Mouse (Mus musculus) heart, embryonic 16.5 days (tissue): ENCODE results near the gene Rgl1. TPM values are rescaled to one million over a fixed set of nuclear protein-coding genes. Genes with fewer than 3 reads are reported as not detected.

Source experiments
- ATAC-seq: fragments of 200-750 bp; cut with Nextera tagmentation; replicated peaks from 2 replicates; pipeline ENCODE4 v1.8.0; 2017; ENCODE audit warnings: moderate number of reproducible peaks; ENCODE audit not compliant: insufficient read depth, low FRiP score; ENCODE audit errors: extremely low read depth
- H3K27ac ChIP-seq: fragments of 300-500 bp; sonication (generic); 2 replicates; pipeline ENCODE4 v1.5.1; 2014; ENCODE audit warnings: mild to moderate bottlenecking, low read length, control low read depth, moderate library complexity
- H3K27me3 ChIP-seq: fragments of 300-500 bp; sonication (generic); 2 replicates; pipeline ENCODE4 v1.6.1; 2014; ENCODE audit warnings: low read length, mixed read lengths; ENCODE audit not compliant: control insufficient read depth, insufficient read depth
- H3K36me3 ChIP-seq: fragments of 300-500 bp; sonication (generic); 2 replicates; pipeline ENCODE4 v1.6.1; 2014; ENCODE audit not compliant: control insufficient read depth, insufficient read depth
- H3K4me1 ChIP-seq: fragments of 300-500 bp; sonication (generic); 2 replicates; pipeline ENCODE4 v1.6.1; 2014; ENCODE audit warnings: low read length, mixed read lengths; ENCODE audit not compliant: control insufficient read depth, insufficient read depth
- H3K4me2 ChIP-seq: fragments of 300-500 bp; sonication (generic); 2 replicates; pipeline ENCODE4 v1.6.1; 2014; ENCODE audit warnings: low read depth, mild to moderate bottlenecking, control low read depth, low read length
- H3K4me3 ChIP-seq: fragments of 300-500 bp; sonication (generic); 2 replicates; pipeline ENCODE4 v1.5.1; 2014; ENCODE audit warnings: mild to moderate bottlenecking, control low read depth, low read length
- H3K9ac ChIP-seq: fragments of 300-500 bp; sonication (generic); 2 replicates; pipeline ENCODE4 v1.6.1; 2014; ENCODE audit warnings: low read length, control low read depth
- H3K9me3 ChIP-seq: fragments of 300-500 bp; sonication (generic); replicated peaks from 2 replicates; pipeline ENCODE4 v1.6.1; 2016; ENCODE audit warnings: low read length; ENCODE audit not compliant: control insufficient read depth
- WGBS: fragments of 180-500 bp; shearing (Covaris S2); extraction: QIAGEN DNeasy Blood & Tissue Kit; methylation state at CpG from one replicate; pipeline ENCODE4 v1.1.7; 2014; 5-methylcytosine and 5-hydroxymethylcytosine counted together
- polyA plus RNA-seq: library from polyadenylated mRNA; unstranded; fragments of >200 nt; fragmentation: Nextera tagmentation; extraction: Ambion mirVana; gene quantifications from 2 replicates; pipeline ENCODE4 v1.2.1, GENCODE M21; 2015

Rgl1 gene
- polyA plus RNA-seq, 1 experiment from 2014 or later, result 61.0 TPM

- peak overlapping the region; percentile 42 for H3K4me2 ChIP-seq
- no peaks in the 10 kb centered on the region for H3K27me3 ChIP-seq
- H3K9me3 ChIP-seq, result no peaks in the 10 kb centered on the region
- peaks cover 7% of the 10 kb centered on the region for H3K4me1 ChIP-seq
- ATAC-seq, result no peak
- H3K36me3 ChIP-seq, result no peaks in the 10 kb centered on the region
- H3K9ac ChIP-seq, result no peak overlapping the region
- WGBS, result 41% methylated on average over 9 of the region's 9 CpGs
- H3K27ac ChIP-seq, result no peak overlapping the region
- H3K4me3 ChIP-seq, result no peak overlapping the region
Observed at GRCm38 (mm10) chr1:152468443-152468842, 297.7 kb downstream of the Rgl1 start.

Other genes starting within 250 kb of the Rgl1 start
- not detected in 2 replicates for gene Apobec4, start 15.8 kb downstream of the Rgl1 start, polyA plus RNA-seq
- gene Arpc5, start 191 bp upstream of the Rgl1 start, polyA plus RNA-seq, result 196 and 229 TPM in 2 replicates
- gene Ncf2, start 33.8 kb upstream of the Rgl1 start, polyA plus RNA-seq, result 4.0 and 6.1 TPM in 2 replicates
- 21.5 and 23.2 TPM in 2 replicates for gene Smg7, start 136.3 kb upstream of the Rgl1 start, polyA plus RNA-seq
- gene Nmnat2, start 188.6 kb upstream of the Rgl1 start, polyA plus RNA-seq, result 0.58 and 1.1 TPM in 2 replicates